Mouse (Mus musculus) gastrocnemius, adult 18-20 months (tissue): ENCODE results near the gene Snapin. TPM values are rescaled to one million over a fixed set of nuclear protein-coding genes. Genes with fewer than 3 reads are reported as not detected.

Source experiments
- DNase-seq: peaks from one replicate; pipeline ENCODE4 v3.0.0; 2021; ENCODE audit warnings: low spot score
- total RNA-seq, 2 experiments: library from RNA; stranded (reverse); gene quantifications; 2 replicates each; pipeline ENCODE4 v1.2.3; 2021

The Snapin gene
- total RNA-seq, 2 experiments from 2014 or later: 78.8 to 79.5 TPM

- no peak for DNase-seq
Measured at GRCm38 (mm10) chr3:90508287-90508949, 17.6 kb upstream of the Snapin start.

- no peak for DNase-seq
Measured at GRCm38 (mm10) chr3:90506362-90506761, 15.5 kb upstream of the Snapin start.

GRCm38 (mm10) chr3:90505216-90505615 is 14.4 kb upstream of the Snapin start:
- DNase-seq: no peak

GRCm38 (mm10) chr3:90503444-90503843 is 12.6 kb upstream of the Snapin start:
- no peak for DNase-seq

GRCm38 (mm10) chr3:90497597-90497996 is 6.8 kb upstream of the Snapin start:
- no peak for DNase-seq

- DNase-seq: no peak
Measured at GRCm38 (mm10) chr3:90495850-90496525, 5.2 kb upstream of the Snapin start.

- no peak for DNase-seq
Measured at GRCm38 (mm10) chr3:90493831-90494540, 3.2 kb upstream of the Snapin start.

GRCm38 (mm10) chr3:90491350-90491749 is 517 bp upstream of the Snapin start:
- peak; percentile 34 for DNase-seq

- DNase-seq: no peak
Measured at GRCm38 (mm10) chr3:90488576-90488975, 2.3 kb downstream of the Snapin start.

GRCm38 (mm10) chr3:90486998-90487397 is 3.8 kb downstream of the Snapin start:
- no peak for DNase-seq

- DNase-seq: peak; percentile 97
Measured at GRCm38 (mm10) chr3:90475831-90476611, 14.8 kb downstream of the Snapin start, which contains the start of gene Ilf2. Ilf2 (plus strand) TSS chr3:90476126.

GRCm38 (mm10) chr3:90475151-90475830 is 15.5 kb downstream of the Snapin start:
- no peak for DNase-seq

- DNase-seq: peak; percentile 64
Measured at GRCm38 (mm10) chr3:90472213-90472612, 18.6 kb downstream of the Snapin start.

- DNase-seq: no peak
Measured at GRCm38 (mm10) chr3:90467618-90468300, 23.1 kb downstream of the Snapin start.

- DNase-seq: peak; percentile 83
Measured at GRCm38 (mm10) chr3:90466311-90466766, 24.5 kb downstream of the Snapin start.

- DNase-seq: peak; percentile 34
Measured at GRCm38 (mm10) chr3:90465686-90466310, 25.0 kb downstream of the Snapin start, which contains the start of gene Npr1. Npr1 (minus strand) TSS chr3:90465866.

- DNase-seq: no peak
Measured at GRCm38 (mm10) chr3:90465081-90465685, 25.6 kb downstream of the Snapin start.

- DNase-seq: peak; percentile 24
Measured at GRCm38 (mm10) chr3:90464552-90465080, 26.2 kb downstream of the Snapin start.

GRCm38 (mm10) chr3:90462579-90462978 is 28.3 kb downstream of the Snapin start:
- DNase-seq: no peak
